Mouse (Mus musculus) forebrain, postnatal 0 days (tissue): Measurements from ENCODE around the gene Cyp2b19. TPM values are rescaled to one million over a fixed set of nuclear protein-coding genes. Genes with fewer than 3 reads are reported as not detected.
A peak's percentile ranks its signal among the peaks of the same experiment; 100 is the strongest.

ENCODE experiments used
- ATAC-seq: fragments of 200-750 bp; cut with Nextera tagmentation; 2 replicates; pipeline ENCODE4 v1.8.0; 2017; ENCODE audit warnings: mild to moderate bottlenecking, moderate library complexity
- DNase-seq: peaks from one replicate; pipeline ENCODE4 v3.0.0-alpha.2; 2015
- H3K27ac ChIP-seq: fragments of 300-500 bp; sonication (generic); 2 replicates; pipeline ENCODE4 v1.5.1; 2014; ENCODE audit warnings: low read depth, mild to moderate bottlenecking, antibody characterized with exemption, low read length, moderate library complexity, mixed read lengths
- H3K27me3 ChIP-seq: fragments of 300-500 bp; sonication (generic); 2 replicates; pipeline ENCODE4 v1.6.1; 2014; ENCODE audit warnings: mild to moderate bottlenecking, low read length, mixed read lengths; ENCODE audit not compliant: insufficient read depth
- H3K36me3 ChIP-seq: fragments of 300-500 bp; sonication (generic); 2 replicates; pipeline ENCODE4 v1.6.1; 2014; ENCODE audit warnings: mild to moderate bottlenecking, moderate library complexity; ENCODE audit not compliant: insufficient read depth
- H3K4me1 ChIP-seq: fragments of 300-500 bp; sonication (generic); 2 replicates; pipeline ENCODE4 v1.6.1; 2014; ENCODE audit warnings: antibody characterized with exemption; ENCODE audit not compliant: insufficient read depth
- H3K4me2 ChIP-seq: fragments of 300-500 bp; sonication (generic); 2 replicates; pipeline ENCODE4 v1.6.1; 2014; ENCODE audit warnings: low read depth, mild to moderate bottlenecking, moderate library complexity
- H3K4me3 ChIP-seq: fragments of 300-500 bp; sonication (generic); 2 replicates; pipeline ENCODE4 v1.5.1; 2014; ENCODE audit warnings: low read depth, low read length, mixed read lengths
- H3K9ac ChIP-seq: fragments of 300-500 bp; sonication (generic); 2 replicates; pipeline ENCODE4 v1.6.1; 2014; ENCODE audit warnings: mild to moderate bottlenecking
- H3K9me3 ChIP-seq: fragments of 300-500 bp; sonication (generic); 2 replicates; pipeline ENCODE4 v1.6.1; 2016; ENCODE audit warnings: low read length
- CTCF ChIP-seq: sonication (generic); IDR thresholded peaks from 2 replicates; pipeline ENCODE4 v1.5.1; 2016; ENCODE audit warnings: antibody characterized with exemption, control low read depth, low read depth
- WGBS: fragments of 180-500 bp; shearing (Covaris S2); extraction: QIAGEN DNeasy Blood & Tissue Kit; methylation state at CpG from one replicate; pipeline ENCODE4 v1.1.7; 2014; 5-methylcytosine and 5-hydroxymethylcytosine counted together
- polyA plus RNA-seq: library from polyadenylated mRNA; unstranded; fragments of >200 nt; fragmentation: Nextera tagmentation; extraction: Ambion mirVana; gene quantifications from 2 replicates; pipeline ENCODE4 v1.2.1, GENCODE M21; 2015
- total RNA-seq: library from RNA; depleted of rRNA; stranded (reverse); fragments of >200 nt; gene quantifications from 2 replicates; pipeline ENCODE4 v1.2.3, GENCODE M21; 2014; rRNA removed

The Cyp2b19 gene
- total RNA-seq, result not detected in 2 replicates
- polyA plus RNA-seq, result 0.23 and 0.34 TPM in 2 replicates

- no peaks in the 10 kb centered on the region for H3K9me3 ChIP-seq
- WGBS, result 85% methylated on average over 2 of the region's 2 CpGs
- TF ChIP-seq CTCF, result no peak
Measured at GRCm38 (mm10) chr7:26756842-26757241, at the start of gene Cyp2b19. TSS of gene Cyp2b19 (plus strand) at chr7:26757142.

GRCm38 (mm10) chr7:26711061-26711460, 45.9 kb upstream of the Cyp2b19 start:
- no peak overlapping the region for H3K9ac ChIP-seq
- no peak overlapping the region for H3K4me2 ChIP-seq
- 93% methylated on average over 11 of the region's 11 CpGs for WGBS
- H3K27ac ChIP-seq, result no peak overlapping the region
- no peaks in the 10 kb centered on the region for H3K4me1 ChIP-seq
- DNase-seq, result no peak
- H3K36me3 ChIP-seq, result no peaks in the 10 kb centered on the region
- no peak for ATAC-seq
- TF ChIP-seq CTCF, result no peak
- no peak overlapping the region for H3K4me3 ChIP-seq
- H3K9me3 ChIP-seq, result no peaks in the 10 kb centered on the region
- no peaks in the 10 kb centered on the region for H3K27me3 ChIP-seq

More at GRCm38 (mm10) chr7:26756842-26757241, at the start of gene Cyp2b19:
- Histone ChIP-seq H3K27ac (no peak within 1 kb of the TSS), H3K4me1 (no peaks in the 10 kb centered on the region), H3K4me2 (no peak within 1 kb of the TSS), H3K27me3 (no peaks in the 10 kb centered on the region), H3K36me3 (no peaks in the 10 kb centered on the region), H3K4me3 (no peak within 1 kb of the TSS), H3K9ac (no peak within 1 kb of the TSS)
- ATAC-seq (no peak), DNase-seq (no peak)

- no peak for ATAC-seq
- Histone ChIP-seq H3K27ac (no peak overlapping the region), H3K9me3 (no peaks in the 10 kb centered on the region), H3K27me3 (no peaks in the 10 kb centered on the region), H3K36me3 (no peaks in the 10 kb centered on the region), H3K4me2 (no peak overlapping the region), H3K9ac (no peak overlapping the region), H3K4me1 (no peaks in the 10 kb centered on the region), H3K4me3 (no peak overlapping the region)
- no peak for TF ChIP-seq CTCF
- no peak for DNase-seq
Measured at GRCm38 (mm10) chr7:26738940-26739339, 18.0 kb upstream of the Cyp2b19 start.

- Histone ChIP-seq H3K4me2 (no peak overlapping the region), H3K9ac (no peak overlapping the region), H3K4me3 (no peak overlapping the region), H3K4me1 (no peaks in the 10 kb centered on the region), H3K27me3 (no peaks in the 10 kb centered on the region), H3K36me3 (no peaks in the 10 kb centered on the region), H3K27ac (no peak overlapping the region), H3K9me3 (no peaks in the 10 kb centered on the region)
- no peak for DNase-seq
- no peak for ATAC-seq
- WGBS, result 82% methylated on average over 4 of the region's 4 CpGs
- no peak for TF ChIP-seq CTCF
Measured at GRCm38 (mm10) chr7:26743948-26744347, 13.0 kb upstream of the Cyp2b19 start.

GRCm38 (mm10) chr7:26745486-26745885, 11.5 kb upstream of the Cyp2b19 start:
- TF ChIP-seq CTCF, result no peak
- Histone ChIP-seq H3K9me3 (no peaks in the 10 kb centered on the region), H3K27me3 (no peaks in the 10 kb centered on the region), H3K4me2 (no peak overlapping the region), H3K27ac (no peak overlapping the region), H3K36me3 (no peaks in the 10 kb centered on the region), H3K4me3 (no peak overlapping the region), H3K9ac (no peak overlapping the region), H3K4me1 (no peaks in the 10 kb centered on the region)
- WGBS, result 69% methylated on average over 1 of the region's 1 CpGs
- DNase-seq (no peak), ATAC-seq (no peak)

GRCm38 (mm10) chr7:26767084-26767483, 10.1 kb downstream of the Cyp2b19 start:
- Histone ChIP-seq H3K4me1 (no peaks in the 10 kb centered on the region), H3K4me3 (no peak overlapping the region), H3K27me3 (no peaks in the 10 kb centered on the region), H3K27ac (no peak overlapping the region), H3K36me3 (no peaks in the 10 kb centered on the region), H3K4me2 (no peak overlapping the region), H3K9ac (no peak overlapping the region), H3K9me3 (no peaks in the 10 kb centered on the region)
- 70% methylated on average over 1 of the region's 1 CpGs for WGBS
- ATAC-seq (no peak), DNase-seq (no peak)
- peak; percentile 30; the same call in 1 of the 2 replicates for TF ChIP-seq CTCF

- ATAC-seq (no peak), DNase-seq (no peak)
- Histone ChIP-seq H3K27me3 (no peaks in the 10 kb centered on the region), H3K4me2 (no peak overlapping the region), H3K9ac (no peak overlapping the region), H3K27ac (no peak overlapping the region), H3K4me1 (no peaks in the 10 kb centered on the region), H3K4me3 (no peak overlapping the region), H3K36me3 (no peaks in the 10 kb centered on the region), H3K9me3 (no peaks in the 10 kb centered on the region)
- 86% methylated on average over 9 of the region's 9 CpGs for WGBS
- no peak for TF ChIP-seq CTCF
Measured at GRCm38 (mm10) chr7:26769881-26770470, 13.0 kb downstream of the Cyp2b19 start.
